Mouse (Mus musculus): Measurements from ENCODE around the gene Ppm1m.
"Not testable (repeated sequence)": the region's sequence is repeated elsewhere in the genome, so short reads cannot be mapped to it uniquely, and the experiment has no call there.

Ppm1m gene

GRCm38 (mm10) chr9:106193930-106194807, 5.4 kb downstream of the Ppm1m start:
- no peak for DNase-seq (ENCODE audit: low read depth in 2 of 2, low spot score in 2 of 2)

- no peak for DNase-seq (ENCODE audit: low read depth in 2 of 2, low spot score in 2 of 2)
These were observed 6.5 kb downstream of the Ppm1m start for GRCm38 (mm10) chr9:106192998-106193397.

- no peak for DNase-seq (ENCODE audit: low read depth in 2 of 2, low spot score in 2 of 2)
These were observed 7.5 kb downstream of the Ppm1m start for GRCm38 (mm10) chr9:106192024-106192423.

- no peak for DNase-seq (ENCODE audit: low read depth in 2 of 2, low spot score in 2 of 2)
These were observed 8.2 kb downstream of the Ppm1m start for GRCm38 (mm10) chr9:106191355-106191754.

- no peak for DNase-seq (ENCODE audit: low read depth in 2 of 2, low spot score in 2 of 2)
These were observed 15.6 kb downstream of the Ppm1m start for GRCm38 (mm10) chr9:106183996-106184395.

- no peak for DNase-seq (ENCODE audit: low read depth in 2 of 2, low spot score in 2 of 2)
These were observed 17.4 kb downstream of the Ppm1m start for GRCm38 (mm10) chr9:106182146-106182545.

- no peak for DNase-seq (ENCODE audit: low read depth in 2 of 2, low spot score in 2 of 2)
These were observed 19.6 kb downstream of the Ppm1m start for GRCm38 (mm10) chr9:106179964-106180363.

GRCm38 (mm10) chr9:106179454-106179853, 20.1 kb downstream of the Ppm1m start:
- no peak for DNase-seq (ENCODE audit: low read depth in 2 of 2, low spot score in 2 of 2)

- DNase-seq (ENCODE audit: low read depth in 2 of 2, low spot score in 2 of 2), result no peak
These were observed 21.7 kb downstream of the Ppm1m start for GRCm38 (mm10) chr9:106177799-106178198.

GRCm38 (mm10) chr9:106176769-106177168, 22.8 kb downstream of the Ppm1m start:
- no peak for DNase-seq (ENCODE audit: low read depth in 2 of 2, low spot score in 2 of 2)

GRCm38 (mm10) chr9:106175552-106176200, 23.9 kb downstream of the Ppm1m start:
- no peak for DNase-seq (ENCODE audit: low read depth in 2 of 2, low spot score in 2 of 2)

GRCm38 (mm10) chr9:106173363-106173762, 26.2 kb downstream of the Ppm1m start:
- no peak for DNase-seq (ENCODE audit: low read depth in 2 of 2, low spot score in 2 of 2)

GRCm38 (mm10) chr9:106172527-106172926, 27.0 kb downstream of the Ppm1m start:
- no peak for DNase-seq (ENCODE audit: low read depth in 2 of 2, low spot score in 2 of 2)

GRCm38 (mm10) chr9:106171346-106172158, 28.0 kb downstream of the Ppm1m start:
- DNase-seq (ENCODE audit: low read depth in 2 of 2, low spot score in 2 of 2), result no peak

- DNase-seq (ENCODE audit: low read depth in 2 of 2, low spot score in 2 of 2), result peak; percentile 78 to 82
These were observed 28.8 kb downstream of the Ppm1m start, which contains the start of gene Wdr82 for GRCm38 (mm10) chr9:106170556-106171345. Gene Wdr82, plus strand, starts transcription at chr9:106170928.

- no peak for DNase-seq (ENCODE audit: low read depth in 2 of 2, low spot score in 2 of 2)
These were observed 29.6 kb downstream of the Ppm1m start for GRCm38 (mm10) chr9:106169917-106170316.

GRCm38 (mm10) chr9:106169006-106169405, 30.5 kb downstream of the Ppm1m start:
- DNase-seq (ENCODE audit: low read depth in 2 of 2, low spot score in 2 of 2), result not testable (repeated sequence)

- DNase-seq (ENCODE audit: low read depth in 2 of 2, low spot score in 2 of 2), result no peak
These were observed 31.8 kb downstream of the Ppm1m start for GRCm38 (mm10) chr9:106167703-106168102.

- DNase-seq (ENCODE audit: low read depth in 2 of 2, low spot score in 2 of 2), result no peak
These were observed 32.3 kb downstream of the Ppm1m start for GRCm38 (mm10) chr9:106167241-106167640.

GRCm38 (mm10) chr9:106166709-106167108, 32.8 kb downstream of the Ppm1m start:
- no peak for DNase-seq (ENCODE audit: low read depth in 2 of 2, low spot score in 2 of 2)

GRCm38 (mm10) chr9:106160426-106160825, 39.1 kb downstream of the Ppm1m start:
- no peak for DNase-seq (ENCODE audit: low read depth in 2 of 2, low spot score in 2 of 2)
